Comparison of ENCODE assay signal across 17 mouse cellular contexts in genomic region chr12:58537833-58538232, GRCm38 (mm10).
A peak's percentile ranks its signal among the peaks of the same experiment; 100 is the strongest.
DNase-seq lines count a peak whose midpoint lies in the region; ATAC-seq and TF ChIP-seq lines count a peak whose summit lies in the region.
"Had no signal": no experiment of that assay in that cellular context is flagged by ENCODE, and none has a peak within 500 bp of the region (broad histone marks: within the 10 kb centered on the region; RNA-seq: fewer than 3 reads in every experiment).

No protein-coding gene starts in this region.

- 9% methylated on average over 7 of the region's 8 CpGs for WGBS in heart, embryonic 14.5 days
- WGBS in liver, postnatal 0 days (ENCODE audit: insufficient replicate concordance), result 32% methylated on average over 7 of the region's 8 CpGs
- 48% methylated on average over 7 of the region's 8 CpGs for WGBS in limb, embryonic 13.5 days

- DNase-seq in heart, adult 11 months, result no peak
- DNase-seq in liver, postnatal 0 days, result no peak
- no peak for DNase-seq in liver
- DNase-seq in adrenal gland, postnatal 10 days, result no peak
- DNase-seq: adrenal gland, adult 2 months; cerebellum, adult 9-11 months; gastrocnemius, postnatal 14 days; kidney, adult 18-20 months had no signal

- H3K4me2 ChIP-seq in heart, embryonic 14.5 days (ENCODE audit: low read length), result peak overlapping the region; percentile 61
- peak overlapping the region; percentile 7; the same call in 1 of the 2 replicates for H3K4me2 ChIP-seq in liver, postnatal 0 days (ENCODE audit: low read depth, low read length)
- peak overlapping the region; percentile 28 for H3K4me2 ChIP-seq in limb, embryonic 13.5 days (replicated peaks)
- H3K4me2 ChIP-seq: forebrain, embryonic 12.5 days; liver, embryonic 15.5 days; neural tube, embryonic 13.5 days had no signal

- TF ChIP-seq CTCF in liver, postnatal 0 days (IDR thresholded peaks at IDR 0.05; ENCODE audit: low read depth), result no peak

- H3K4me1 ChIP-seq in heart, embryonic 14.5 days (ENCODE audit: control insufficient read depth in 2 of 2, insufficient read depth in 2 of 2, low read length in 2 of 2), result peaks cover 3 to 8% of the 10 kb centered on the region in 2 experiments; a peak in 3 of 4 replicates
- H3K4me1 ChIP-seq in liver, postnatal 0 days (ENCODE audit: insufficient read depth), result no peaks in the 10 kb centered on the region
- peaks cover 9% of the 10 kb centered on the region for H3K4me1 ChIP-seq in limb, embryonic 13.5 days
- H3K4me1 ChIP-seq: forebrain, embryonic 12.5 days; hindbrain, embryonic 10.5 days; liver, embryonic 15.5 days; neural tube, embryonic 13.5 days had no signal

- H3K4me3 ChIP-seq in heart, embryonic 14.5 days (ENCODE audit: control insufficient read depth in 1 of 2, insufficient read depth in 1 of 2, low read depth in 1 of 2, low read length in 2 of 2), result 0 out of 4 replicates have a peak overlapping the region, but pooled peaks of 1 of the 2 experiments have one; percentile 6
- no peak overlapping the region for H3K4me3 ChIP-seq in liver, postnatal 0 days (ENCODE audit: low read depth, low read length)
- H3K4me3 ChIP-seq in limb, embryonic 13.5 days, result no peak overlapping the region
- H3K4me3 ChIP-seq: forebrain, embryonic 12.5 days; hindbrain, embryonic 10.5 days; layer of hippocampus, adult 2 months; liver, embryonic 15.5 days; neural tube, embryonic 13.5 days had no signal

- H3K27me3 ChIP-seq in heart, embryonic 14.5 days (ENCODE audit: control insufficient read depth, insufficient read depth, low read length), result no peaks in the 10 kb centered on the region
- H3K27me3 ChIP-seq in liver, postnatal 0 days (ENCODE audit: insufficient read depth, low read length), result no peaks in the 10 kb centered on the region
- no peaks in the 10 kb centered on the region for H3K27me3 ChIP-seq in limb, embryonic 13.5 days
- H3K27me3 ChIP-seq: forebrain, embryonic 12.5 days; liver, embryonic 15.5 days; neural tube, embryonic 13.5 days had no signal

- H3K9ac ChIP-seq in heart, embryonic 14.5 days (ENCODE audit: low read length), result no peak overlapping the region
- no peak overlapping the region for H3K9ac ChIP-seq in liver, postnatal 0 days (replicated peaks)
- no peak overlapping the region for H3K9ac ChIP-seq in limb, embryonic 13.5 days
- H3K9ac ChIP-seq: forebrain, embryonic 12.5 days; liver, embryonic 15.5 days; neural tube, embryonic 13.5 days had no signal

- peak overlapping the region; percentile 35 to 39; a peak in 3 of 4 replicates for H3K27ac ChIP-seq in heart, embryonic 14.5 days (replicated peaks in 1 of 2; ENCODE audit: control insufficient read depth in 1 of 2, insufficient read depth in 1 of 2, low read depth in 2 of 2, low read length in 2 of 2)
- H3K27ac ChIP-seq in liver, postnatal 0 days (ENCODE audit: low read depth), result no peak overlapping the region
- peak overlapping the region; percentile 49; the same call in 1 of the 2 replicates for H3K27ac ChIP-seq in limb, embryonic 13.5 days
- H3K27ac ChIP-seq: forebrain, embryonic 12.5 days; hindbrain, embryonic 10.5 days; hindbrain, postnatal 0 days; layer of hippocampus, adult 2 months; liver, embryonic 15.5 days; neural tube, embryonic 13.5 days had no signal

- no peaks in the 10 kb centered on the region for H3K36me3 ChIP-seq in heart, embryonic 14.5 days (ENCODE audit: control insufficient read depth, insufficient read depth, low read length)
- no peaks in the 10 kb centered on the region for H3K36me3 ChIP-seq in liver, postnatal 0 days (replicated peaks; ENCODE audit: insufficient read depth, low read length)
- no peaks in the 10 kb centered on the region for H3K36me3 ChIP-seq in limb, embryonic 13.5 days
- H3K36me3 ChIP-seq: forebrain, embryonic 12.5 days; hindbrain, embryonic 10.5 days; liver, embryonic 15.5 days; neural tube, embryonic 13.5 days had no signal

- H3K9me3 ChIP-seq in heart, embryonic 14.5 days (ENCODE audit: control insufficient read depth, low read length), result no peaks in the 10 kb centered on the region
- no peaks in the 10 kb centered on the region for H3K9me3 ChIP-seq in liver, postnatal 0 days (ENCODE audit: low read length)
- H3K9me3 ChIP-seq in limb, embryonic 13.5 days, result no peaks in the 10 kb centered on the region
- H3K9me3 ChIP-seq: forebrain, embryonic 12.5 days; hindbrain, embryonic 10.5 days; liver, embryonic 15.5 days; neural tube, embryonic 13.5 days had no signal

- no peak for ATAC-seq in heart, embryonic 14.5 days (ENCODE audit: insufficient number of reproducible peaks, insufficient read depth, low FRiP score, low read depth)
- no peak for ATAC-seq in liver, postnatal 0 days
- ATAC-seq in limb, embryonic 13.5 days (ENCODE audit: low FRiP score, low read depth), result 0 out of 2 replicates have a peak, but pooled peaks have one; percentile 49
- 0 out of 2 replicates have a peak, but pooled peaks have one; percentile 10 for ATAC-seq in megakaryocyte progenitor cell, adult 5-6 weeks (replicated peaks; ENCODE audit: poor library complexity)
- ATAC-seq: hindbrain, postnatal 0 days had no signal

- no peak for TF ChIP-seq EP300 in liver, postnatal 0 days (IDR thresholded peaks at IDR 0.05; ENCODE audit: low read depth)

Comparison
In these comparisons a context has a peak if more than half of its experiments do, and no peak if none do; other contexts are left out.
1. ATAC-seq: peak in limb, embryonic 13.5 days (single experiment) and megakaryocyte progenitor cell, adult 5-6 weeks (single experiment); none in heart, embryonic 14.5 days (single experiment) and liver, postnatal 0 days (single experiment).
2. H3K4me2 ChIP-seq: peak in every context shown above with its lines; median percentile 61 in heart, embryonic 14.5 days; 28 in limb, embryonic 13.5 days; 7 in liver, postnatal 0 days.